Mouse (Mus musculus) liver, embryonic 15.5 days (tissue): Measurements from ENCODE around the gene Crmp1. TPM values are rescaled to one million over a fixed set of nuclear protein-coding genes. Genes with fewer than 3 reads are reported as not detected.

Experiments used
- ATAC-seq: fragments of 200-750 bp; cut with Nextera tagmentation; 2 replicates; pipeline ENCODE4 v1.8.0; 2017; ENCODE audit warnings: moderate number of reproducible peaks, mild to moderate bottlenecking, moderate library complexity; ENCODE audit not compliant: insufficient read depth
- H3K27ac ChIP-seq: fragments of 300-500 bp; sonication (generic); replicated peaks from 2 replicates; pipeline ENCODE4 v1.5.1; 2015; ENCODE audit warnings: mild to moderate bottlenecking, inconsistent platforms
- H3K27me3 ChIP-seq: fragments of 300-500 bp; sonication (generic); 2 replicates; pipeline ENCODE4 v1.6.1; 2015; ENCODE audit warnings: mild to moderate bottlenecking, inconsistent platforms
- H3K36me3 ChIP-seq: fragments of 300-500 bp; sonication (generic); replicated peaks from 2 replicates; pipeline ENCODE4 v1.6.1; 2015; ENCODE audit warnings: moderate library complexity, mild to moderate bottlenecking, inconsistent platforms
- H3K4me1 ChIP-seq: fragments of 300-500 bp; sonication (generic); replicated peaks from 2 replicates; pipeline ENCODE4 v1.6.1; 2015; ENCODE audit warnings: inconsistent platforms
- H3K4me2 ChIP-seq: fragments of 300-500 bp; sonication (generic); 2 replicates; pipeline ENCODE4 v1.6.1; 2015; ENCODE audit warnings: moderate library complexity, mild to moderate bottlenecking, inconsistent platforms
- H3K4me3 ChIP-seq: fragments of 300-500 bp; sonication (generic); replicated peaks from 2 replicates; pipeline ENCODE4 v1.5.1; 2015; ENCODE audit warnings: mild to moderate bottlenecking, inconsistent platforms
- H3K9ac ChIP-seq: fragments of 300-500 bp; sonication (generic); 2 replicates; pipeline ENCODE4 v1.6.1; 2015; ENCODE audit warnings: moderate library complexity, mild to moderate bottlenecking, inconsistent platforms
- H3K9me3 ChIP-seq: fragments of 300-500 bp; sonication (generic); replicated peaks from 2 replicates; pipeline ENCODE4 v1.6.1; 2016; ENCODE audit warnings: inconsistent platforms
- WGBS: fragments of 180-500 bp; shearing (Covaris S2); methylation state at CpG from one replicate; pipeline ENCODE4 v1.1.7; 2015; ENCODE audit warnings: mixed read lengths; ENCODE audit not compliant: insufficient replicate concordance; 5-methylcytosine and 5-hydroxymethylcytosine counted together
- polyA plus RNA-seq: library from polyadenylated mRNA; unstranded; fragments of >200 nt; fragmentation: Nextera tagmentation; extraction: Ambion mirVana; gene quantifications from 2 replicates; pipeline ENCODE4 v1.2.1, GENCODE M21; 2015

The Crmp1 gene
- polyA plus RNA-seq, 1 experiment from 2014 or later = 1.6 TPM

- no peak overlapping the region for H3K4me3 ChIP-seq
- ATAC-seq = no peak
- H3K9me3 ChIP-seq = no peaks in the 10 kb centered on the region
- H3K4me1 ChIP-seq = 0 out of 2 replicates have a peak, but pooled peaks cover 7% of the 10 kb centered on the region
- H3K27ac ChIP-seq = no peak overlapping the region
- WGBS = 67% methylated on average over 3 of the region's 3 CpGs
- H3K36me3 ChIP-seq = no peaks in the 10 kb centered on the region
- peaks cover 36% of the 10 kb centered on the region for H3K27me3 ChIP-seq
- peak overlapping the region; percentile 66 for H3K4me2 ChIP-seq
- 0 out of 2 replicates have a peak overlapping the region, but pooled peaks have one; percentile 8 for H3K9ac ChIP-seq
Measured at GRCm38 (mm10) chr5:37337696-37338095, 96.0 kb downstream of the Crmp1 start.

DNA sequence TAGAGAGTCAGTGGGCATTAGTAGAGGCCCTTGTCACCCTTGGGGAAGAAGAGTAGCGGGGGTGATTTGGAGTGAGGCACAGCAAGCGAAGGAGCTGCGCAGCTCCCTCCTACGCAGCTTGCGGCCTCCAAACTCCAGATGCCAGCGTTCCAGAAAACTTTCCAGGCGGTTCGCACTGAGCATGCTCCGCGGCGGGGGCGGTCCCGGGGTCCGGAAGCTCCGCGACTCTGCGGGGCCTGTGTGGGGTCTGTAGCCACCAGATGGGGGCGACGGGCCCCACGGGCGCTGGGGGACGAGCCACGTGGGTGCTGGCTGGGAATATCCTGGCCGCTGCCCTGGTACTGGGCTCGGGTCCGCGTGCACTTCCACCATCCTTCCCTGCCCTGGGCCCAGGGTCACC is 96.5 kb downstream of the Crmp1 start, which contains the start of gene Evc2:
Gene Evc2, plus strand, starts transcription at position 212 of the 400 bp plus-strand sequence.
- peak within 1 kb of the TSS; percentile 52 for H3K4me3 ChIP-seq
- H3K9ac ChIP-seq = 0 out of 2 replicates have a peak within 1 kb of the TSS, but pooled peaks have one; percentile 8
- H3K27me3 ChIP-seq = peaks cover 36% of the 10 kb centered on the region
- under 1% methylated on average over 27 of the region's 27 CpGs for WGBS
- H3K36me3 ChIP-seq = no peaks in the 10 kb centered on the region
- no peak for ATAC-seq
- H3K27ac ChIP-seq = no peak within 1 kb of the TSS
- 0 out of 2 replicates have a peak, but pooled peaks cover 7% of the 10 kb centered on the region for H3K4me1 ChIP-seq
- no peaks in the 10 kb centered on the region for H3K9me3 ChIP-seq
- H3K4me2 ChIP-seq = peak within 1 kb of the TSS; percentile 72

Other genes with a start within 250 kb of the Crmp1 start
- not detected in 2 replicates for gene Gm1043, start 156.6 kb upstream of the Crmp1 start, polyA plus RNA-seq
- gene Evc, start 95.0 kb downstream of the Crmp1 start, polyA plus RNA-seq = 0.92 and 1.0 TPM in 2 replicates
- gene Evc2, start 96.6 kb downstream of the Crmp1 start, polyA plus RNA-seq = 1.1 and 1.2 TPM in 2 replicates